Mouse (Mus musculus): ENCODE data around the gene Mpg.

Mpg gene

GRCm38 (mm10) chr11:32231125-32231524, 4.8 kb downstream of the Mpg start:
- peak in 1 of 2 experiments; percentile 71 for DNase-seq (ENCODE audit: low spot score in 2 of 2)

DNA sequence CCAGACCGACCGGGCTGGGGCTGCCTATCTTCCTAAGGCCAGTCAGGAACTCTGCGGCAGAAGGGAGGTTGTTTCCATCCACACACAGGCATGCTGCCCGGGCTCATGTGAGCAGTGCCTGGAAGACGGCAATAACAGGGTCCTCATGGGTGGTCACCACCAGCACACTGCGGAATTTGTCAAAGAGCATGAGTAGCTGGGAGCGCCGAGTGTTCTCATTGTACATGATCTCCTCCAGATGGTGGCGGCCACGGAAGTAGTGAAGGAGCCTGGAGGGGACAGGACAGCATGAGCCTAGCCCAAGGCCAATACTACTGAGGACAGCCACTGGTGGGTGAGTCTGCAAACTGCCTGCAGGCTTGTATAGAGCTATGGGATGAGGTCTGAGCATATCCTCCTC, 6.5 kb downstream of the Mpg start:
- no peak for DNase-seq (ENCODE audit: low spot score in 2 of 2)

- no peak for DNase-seq (ENCODE audit: low spot score in 2 of 2)
Measured at GRCm38 (mm10) chr11:32233895-32234294, 7.6 kb downstream of the Mpg start.

DNA sequence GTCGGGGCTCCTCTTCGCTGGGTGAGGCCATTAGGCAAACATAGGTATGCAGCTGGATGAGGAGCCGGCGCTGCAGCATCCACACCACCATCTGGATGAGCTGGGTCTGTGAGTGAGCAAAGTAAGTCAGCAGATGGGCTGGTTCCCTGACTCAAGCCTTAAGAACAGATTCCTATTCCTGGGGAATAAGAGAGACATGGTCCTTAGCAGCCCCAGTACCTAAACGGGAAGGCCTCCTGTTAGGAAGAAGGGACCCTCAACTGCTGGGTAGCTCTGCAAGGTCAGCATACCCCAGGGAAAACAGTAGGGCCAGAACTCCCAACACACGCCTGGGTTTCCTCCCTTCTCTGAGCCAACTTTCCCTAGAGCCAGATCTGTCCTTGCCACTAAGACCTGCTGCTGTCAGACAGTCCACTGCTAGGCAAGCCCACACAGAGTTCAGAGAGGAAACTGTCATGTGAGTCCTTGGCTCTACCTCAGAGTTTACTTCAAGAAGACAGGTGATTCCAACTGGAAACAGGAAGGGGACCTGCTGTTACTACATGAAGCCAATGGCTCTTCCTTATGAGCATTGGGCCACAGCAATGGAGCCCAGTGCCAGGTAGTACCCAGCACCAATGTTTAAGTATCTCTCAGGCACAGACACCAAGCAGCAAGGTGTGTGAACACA, 8.6 kb downstream of the Mpg start:
- no peak for DNase-seq (ENCODE audit: low spot score in 2 of 2)

- peak; percentile 73 to 76 for DNase-seq (ENCODE audit: low spot score in 2 of 2)
Measured at GRCm38 (mm10) chr11:32235646-32236045, 9.3 kb downstream of the Mpg start.

GRCm38 (mm10) chr11:32236132-32236531, 9.8 kb downstream of the Mpg start:
- DNase-seq (ENCODE audit: low spot score in 2 of 2) = no peak

GRCm38 (mm10) chr11:32236712-32237410, 10.6 kb downstream of the Mpg start:
- no peak for DNase-seq (ENCODE audit: low spot score in 2 of 2)

DNA sequence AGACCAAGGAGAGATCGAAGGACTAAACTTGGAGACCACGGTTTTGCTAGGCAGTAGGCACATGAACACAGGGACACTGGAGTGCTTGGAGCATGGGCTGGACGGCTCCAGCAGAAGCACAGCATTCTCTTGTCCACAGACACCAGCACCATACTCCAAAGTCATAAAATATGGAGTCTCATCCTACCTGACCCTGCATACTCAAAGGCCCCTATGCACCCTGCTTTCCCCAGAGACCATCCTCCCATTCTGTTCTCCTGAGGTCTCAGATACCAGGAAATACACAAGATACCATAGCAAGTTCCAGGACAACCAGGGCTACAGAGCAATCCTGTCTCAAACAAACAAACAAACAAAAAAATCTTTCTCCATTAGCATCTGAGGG, 11.1 kb downstream of the Mpg start:
- no peak for DNase-seq (ENCODE audit: low spot score in 2 of 2)

GRCm38 (mm10) chr11:32238093-32238860, 12.0 kb downstream of the Mpg start:
- DNase-seq (ENCODE audit: low spot score in 2 of 2) = peak; percentile 79 to 83

DNA sequence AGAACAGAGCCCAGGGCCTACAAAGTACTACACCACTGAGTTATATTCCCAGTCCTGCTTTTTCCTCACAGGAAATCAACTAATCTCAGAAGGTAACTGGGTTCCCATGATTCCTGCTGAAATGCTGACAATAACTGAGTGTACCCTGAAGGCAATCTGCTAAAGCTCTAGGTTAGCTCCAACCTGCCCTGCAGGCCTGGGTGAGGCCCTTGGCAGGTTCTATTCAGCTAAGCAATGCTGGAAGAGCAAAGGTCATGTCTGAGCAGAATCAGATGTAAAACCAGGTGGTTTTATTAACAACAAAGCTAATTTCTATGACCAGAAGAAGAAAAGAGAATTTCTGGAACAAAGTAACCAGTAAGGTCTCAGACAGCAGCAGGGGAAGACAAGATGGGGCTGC, 15.1 kb downstream of the Mpg start:
- DNase-seq (ENCODE audit: low spot score in 2 of 2) = no peak

DNA sequence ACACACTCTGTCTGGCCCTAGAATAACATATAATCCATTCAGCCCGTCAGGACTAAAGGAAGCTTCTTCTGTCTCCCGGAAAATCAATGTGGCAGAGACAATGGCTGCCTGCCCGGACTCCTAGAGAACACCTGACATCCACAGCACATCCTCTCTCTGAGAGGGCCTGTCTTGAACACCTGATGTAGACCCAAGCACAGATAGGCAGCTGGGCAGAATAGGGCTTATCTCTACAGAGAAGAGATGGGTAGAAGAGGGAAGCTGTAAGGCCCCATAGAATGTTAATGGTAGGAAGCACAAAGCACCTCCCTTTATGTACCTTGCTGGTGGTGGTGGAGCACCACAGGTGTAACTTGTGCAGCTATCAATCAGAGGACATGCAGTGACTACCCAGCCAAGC, 15.9 kb downstream of the Mpg start:
- DNase-seq (ENCODE audit: low spot score in 2 of 2) = no peak

DNA sequence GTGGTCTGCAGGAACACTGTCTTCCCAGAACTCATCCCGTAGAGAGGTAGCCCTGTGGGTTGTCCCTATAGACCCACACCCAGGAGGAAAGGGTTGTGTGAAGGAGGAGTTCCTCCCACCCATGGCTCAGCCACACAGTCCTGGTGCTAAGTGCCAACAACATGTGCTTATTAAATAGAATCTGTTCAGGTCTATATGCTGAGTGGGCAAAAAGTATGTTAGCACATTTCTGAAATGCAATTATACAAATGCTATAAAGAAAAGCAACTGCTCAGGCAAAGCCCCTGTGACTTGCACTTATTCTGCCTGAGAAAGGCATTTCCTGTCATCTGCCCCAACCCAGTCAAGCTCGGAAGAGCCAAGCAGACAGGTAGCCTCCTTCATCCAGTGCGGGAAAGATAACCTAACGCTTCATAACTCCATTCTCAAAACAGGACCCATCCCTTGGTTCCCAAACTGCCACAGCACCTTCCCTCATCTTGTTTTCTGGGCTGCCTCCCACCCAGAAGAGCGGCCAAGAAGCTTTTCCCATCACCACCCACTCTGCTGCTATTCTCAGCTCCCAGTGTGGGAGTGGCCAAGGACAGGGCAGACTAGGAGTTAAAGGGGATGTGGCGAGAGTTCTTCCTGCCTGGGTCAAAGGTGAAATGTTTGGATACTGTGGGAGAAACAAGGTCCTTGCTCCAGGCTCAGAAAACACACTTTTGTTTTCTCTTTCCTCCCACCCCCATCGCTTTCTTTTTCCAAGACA, 17.1 kb downstream of the Mpg start:
- DNase-seq (ENCODE audit: low spot score in 2 of 2) = peak in 1 of 2 experiments; percentile 72

- no peak for DNase-seq (ENCODE audit: low spot score in 2 of 2)
Measured at GRCm38 (mm10) chr11:32244064-32244463, 17.8 kb downstream of the Mpg start.

- DNase-seq (ENCODE audit: low spot score in 2 of 2) = no peak
Measured at GRCm38 (mm10) chr11:32244617-32245016, 18.3 kb downstream of the Mpg start.

- no peak for DNase-seq (ENCODE audit: low spot score in 2 of 2)
Measured at GRCm38 (mm10) chr11:32245614-32246013, 19.3 kb downstream of the Mpg start.

DNA sequence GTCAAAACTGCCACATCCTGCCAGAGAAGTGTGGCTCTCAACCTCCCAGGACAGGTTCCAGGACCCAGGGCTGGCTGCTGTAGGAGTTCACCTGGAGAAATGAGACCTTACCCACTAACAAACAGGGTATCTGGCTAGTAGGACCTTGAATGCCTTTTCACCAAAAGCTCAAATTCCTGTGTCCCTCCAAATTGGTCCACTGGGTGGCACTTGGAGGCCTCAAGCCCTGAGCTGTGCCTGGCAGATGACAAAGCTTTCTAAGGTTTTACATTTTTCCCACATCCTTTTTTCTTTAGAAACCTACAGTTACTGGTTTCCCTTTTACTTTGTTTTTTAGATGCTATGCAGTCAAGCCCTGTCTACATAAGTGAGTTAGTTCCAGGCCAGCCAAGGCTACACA, 20.8 kb downstream of the Mpg start:
- DNase-seq (ENCODE audit: low spot score in 2 of 2) = no peak

DNA sequence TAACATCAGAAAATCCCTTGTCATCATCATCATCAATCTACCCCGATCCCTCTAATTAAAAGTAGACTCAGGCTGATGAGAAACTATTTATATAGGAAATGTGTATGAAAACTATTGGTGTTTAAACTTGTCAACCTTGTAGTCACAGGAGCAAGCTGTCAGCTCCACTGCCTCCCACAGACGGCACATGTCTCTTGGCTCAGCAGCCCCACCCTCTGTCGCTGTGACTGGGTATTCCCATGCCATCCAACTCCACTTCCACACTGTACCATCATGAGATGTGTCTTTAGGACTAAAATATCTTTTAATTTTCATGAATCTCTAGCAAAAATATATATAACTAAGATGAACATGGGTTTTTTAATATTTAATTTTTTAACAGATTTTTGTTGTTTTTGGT, 22.0 kb downstream of the Mpg start:
- DNase-seq (ENCODE audit: low spot score in 2 of 2) = no peak

DNA sequence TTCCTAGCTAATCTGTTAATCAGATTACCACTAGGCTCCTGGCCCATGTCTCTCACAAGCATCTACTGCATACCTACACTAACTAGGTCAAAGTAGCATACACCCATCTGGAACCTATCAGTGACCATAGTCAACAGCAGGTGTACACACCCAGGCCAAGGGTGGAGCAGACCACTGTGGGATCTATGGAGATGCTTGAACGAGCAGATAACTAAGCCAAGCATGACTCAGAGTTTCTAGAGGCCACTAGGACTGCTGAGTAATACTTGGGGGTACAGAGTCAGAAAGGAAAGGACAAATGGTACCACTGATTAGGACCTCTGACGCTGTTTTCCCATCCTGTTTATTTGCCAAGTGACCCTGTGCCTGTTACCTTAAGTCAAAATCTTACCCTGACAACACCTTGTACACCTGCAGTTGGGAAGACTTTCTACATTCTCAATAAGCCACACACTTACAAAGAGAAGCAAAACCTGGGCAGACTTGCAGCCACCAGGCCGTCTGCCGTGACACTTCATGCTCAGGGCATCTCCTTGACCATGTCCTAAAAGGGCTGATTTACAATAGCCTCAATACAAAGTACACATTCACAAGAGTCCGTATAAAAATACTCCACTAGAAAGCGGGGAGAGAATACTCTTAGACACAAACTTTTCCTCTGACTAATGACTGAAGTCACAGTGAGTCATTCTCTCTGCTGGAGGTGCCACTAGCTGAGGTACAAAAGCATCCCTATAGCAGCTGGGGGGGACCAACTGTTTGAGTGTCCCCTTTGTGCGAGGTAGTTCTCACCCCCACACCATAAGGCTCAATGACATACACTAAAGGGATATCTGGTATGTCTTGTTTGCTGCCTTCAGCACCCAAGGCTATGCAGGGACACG, 24.8 kb downstream of the Mpg start:
- no peak for DNase-seq (ENCODE audit: low spot score in 2 of 2)

- DNase-seq (ENCODE audit: low spot score in 2 of 2) = no peak
Measured at GRCm38 (mm10) chr11:32253121-32253520, 26.8 kb downstream of the Mpg start.

- no peak for DNase-seq (ENCODE audit: low spot score in 2 of 2)
Measured at GRCm38 (mm10) chr11:32256146-32256545, 29.8 kb downstream of the Mpg start.

GRCm38 (mm10) chr11:32256566-32256965, 30.3 kb downstream of the Mpg start:
- DNase-seq (ENCODE audit: low spot score in 2 of 2) = no peak
